Mouse (Mus musculus) C2C12 (cell line): Measurements from ENCODE around the gene Myh7b.

Source experiments
- CTCF ChIP-seq: IDR thresholded peaks from one replicate; pipeline ENCODE4 v1.5.1; 2011; ENCODE audit not compliant: control insufficient read depth, insufficient read depth, insufficient read length
- MAX ChIP-seq: IDR thresholded peaks from one replicate; pipeline ENCODE4 v1.6.1; 2011; ENCODE audit warnings: mild to moderate bottlenecking, control low read depth
- MYOD1 ChIP-seq: IDR thresholded peaks from one replicate; pipeline ENCODE4 v1.6.1; 2011; ENCODE audit warnings: low read depth; ENCODE audit not compliant: control insufficient read depth, insufficient read length
- MYOG ChIP-seq: IDR thresholded peaks from one replicate; pipeline ENCODE4 v1.6.1; 2011; ENCODE audit not compliant: control insufficient read depth, insufficient read length; ENCODE audit errors: extremely low read depth

DNA sequence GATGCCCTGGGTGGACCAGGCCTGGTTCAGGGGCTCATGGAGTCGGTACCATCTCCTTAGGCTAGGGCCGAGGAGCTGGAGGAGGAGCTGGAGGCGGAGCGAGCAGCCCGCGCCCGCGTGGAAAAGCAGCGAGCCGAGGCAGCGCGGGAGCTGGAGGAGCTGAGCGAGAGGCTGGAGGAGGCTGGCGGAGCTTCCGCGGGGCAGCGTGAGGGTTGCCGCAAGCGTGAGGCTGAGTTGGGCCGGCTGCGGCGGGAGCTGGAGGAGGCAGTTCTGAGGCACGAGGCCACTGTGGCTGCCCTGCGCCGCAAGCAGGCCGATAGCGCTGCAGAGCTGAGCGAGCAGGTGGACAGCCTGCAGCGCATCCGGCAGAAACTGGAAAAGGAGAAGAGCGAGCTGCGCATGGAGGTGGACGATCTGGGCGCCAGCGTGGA, 18.2 kb downstream of the Myh7b start:
- no peak for TF ChIP-seq CTCF
- TF ChIP-seq MAX: no peak
- TF ChIP-seq MYOG: no peak
- TF ChIP-seq MYOD1: no peak
